Mouse (Mus musculus): ENCODE results near the gene Dppa3. TPM values are rescaled to one million over a fixed set of nuclear protein-coding genes. Genes with fewer than 3 reads are reported as not detected.

Dppa3 gene
- not detected in 2 replicates for polyA plus RNA-seq (2012; rRNA removed)

GRCm38 (mm10) chr6:122626110-122626509 is at the start of gene Dppa3:
Gene Dppa3, plus strand, starts transcription at chr6:122626410.

DNA sequence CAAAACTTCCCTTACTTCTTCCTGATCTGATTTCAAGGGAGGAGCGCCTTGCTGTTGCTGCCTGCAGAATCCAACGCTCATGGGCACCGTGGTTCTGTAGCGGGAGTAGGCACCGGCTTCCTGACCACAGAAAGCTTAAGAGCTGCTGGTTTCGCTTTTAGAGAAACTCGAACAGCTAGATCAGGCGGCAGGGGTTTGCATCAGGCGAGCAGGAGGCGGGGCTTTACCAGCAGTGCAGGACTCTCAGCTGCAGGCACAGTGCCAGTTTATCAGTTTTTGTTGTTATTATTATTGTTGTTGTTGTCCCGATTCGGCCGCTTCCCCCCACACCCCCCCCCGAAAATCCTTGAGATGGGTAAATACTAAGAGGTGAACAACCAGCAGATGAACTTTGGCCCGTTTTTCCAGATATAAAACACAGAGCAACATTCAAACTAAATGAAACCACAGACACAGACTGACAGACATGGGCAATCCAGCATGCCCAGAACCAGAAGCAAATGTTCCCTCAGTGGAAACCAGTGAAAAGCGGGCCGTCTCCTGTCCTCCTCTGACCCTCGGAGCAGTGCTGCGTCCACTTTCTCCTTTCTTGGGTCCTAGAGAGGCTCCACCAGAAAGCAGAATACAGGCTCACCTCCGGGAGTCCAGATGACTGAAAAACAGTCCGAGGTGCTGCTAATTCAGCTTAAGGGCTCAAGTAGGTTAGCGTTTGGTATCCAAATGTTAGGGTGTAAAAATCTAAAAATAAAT is 23.8 kb upstream of the Dppa3 start, which contains the start of gene Apobec1:
Gene Apobec1, minus strand, starts transcription at position 203 of the 750 bp plus-strand sequence.

DNA sequence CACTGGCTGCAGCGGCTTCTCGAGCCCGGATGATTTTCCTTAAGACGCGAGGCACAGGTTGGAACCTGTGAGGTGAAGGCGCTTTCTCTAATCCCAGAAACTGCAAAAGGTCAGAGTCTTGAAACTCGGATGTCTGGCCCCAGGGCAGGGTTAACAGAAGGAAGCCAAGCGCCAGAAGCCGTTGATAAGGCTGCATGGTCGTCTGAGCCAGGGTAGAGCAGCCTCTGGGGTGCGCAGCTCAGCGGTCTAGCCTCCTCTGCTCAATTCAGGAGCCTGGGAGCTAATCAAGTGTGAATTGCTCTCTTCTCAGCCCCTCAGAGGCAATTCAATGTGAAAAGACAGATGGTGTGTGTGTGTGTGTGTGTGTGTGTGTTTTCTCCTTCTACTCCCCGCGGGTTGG is 16.4 kb upstream of the Dppa3 start, which contains the start of gene Gdf3:
Gene Gdf3, minus strand, starts transcription at position 317 of the 400 bp plus-strand sequence.

Other genes starting within 250 kb of the Dppa3 start
- 0.02 and 0.04 TPM in 2 replicates for gene Rimklb, start 127.6 kb upstream of the Dppa3 start, polyA plus RNA-seq (2012; rRNA removed)
- gene Mfap5, start 120.6 kb upstream of the Dppa3 start, polyA plus RNA-seq (2012; rRNA removed) = 68.1 and 71.2 TPM in 2 replicates
- not detected in 2 replicates for gene Aicda, start 72.6 kb upstream of the Dppa3 start, polyA plus RNA-seq (2012; rRNA removed)
- 3.3 and 4.9 TPM in 2 replicates for gene Apobec1, start 24.0 kb upstream of the Dppa3 start, polyA plus RNA-seq (2012; rRNA removed)
- not detected in 2 replicates for gene Gdf3, start 16.3 kb upstream of the Dppa3 start, polyA plus RNA-seq (2012; rRNA removed)
- gene Nanog, start 81.1 kb downstream of the Dppa3 start, polyA plus RNA-seq (2012; rRNA removed) = not detected in 2 replicates
- 0.65 and 0.70 TPM in 2 replicates for gene Slc2a3, start 175.2 kb downstream of the Dppa3 start, polyA plus RNA-seq (2012; rRNA removed)
- 6.8 and 7.3 TPM in 2 replicates for gene Foxj2, start 193.5 kb downstream of the Dppa3 start, polyA plus RNA-seq (2012; rRNA removed)
- gene C3ar1, start 229.8 kb downstream of the Dppa3 start, polyA plus RNA-seq (2012; rRNA removed) = 0.55 and 0.89 TPM in 2 replicates
- gene Necap1, start 248.1 kb downstream of the Dppa3 start, polyA plus RNA-seq (2012; rRNA removed) = 3.9 and 5.4 TPM in 2 replicates

All from stomach, adult 2 months (tissue).